Mouse (Mus musculus) midbrain, embryonic 15.5 days (tissue): ENCODE results near the gene Jade1. TPM values are rescaled to one million over a fixed set of nuclear protein-coding genes. Genes with fewer than 3 reads are reported as not detected.

Experiments used
- ATAC-seq: fragments of 200-750 bp; cut with Nextera tagmentation; replicated peaks from 2 replicates; pipeline ENCODE4 v1.8.0; 2017; ENCODE audit warnings: moderate TSS enrichment
- H3K27ac ChIP-seq: fragments of 300-500 bp; sonication (generic); 2 replicates; pipeline ENCODE4 v1.5.1; 2015; ENCODE audit warnings: mild to moderate bottlenecking, inconsistent platforms
- H3K27me3 ChIP-seq: fragments of 300-500 bp; sonication (generic); replicated peaks from 2 replicates; pipeline ENCODE4 v1.6.1; 2015; ENCODE audit warnings: inconsistent platforms
- H3K36me3 ChIP-seq: fragments of 300-500 bp; sonication (generic); replicated peaks from 2 replicates; pipeline ENCODE4 v1.6.1; 2015; ENCODE audit warnings: inconsistent platforms
- H3K4me1 ChIP-seq: fragments of 300-500 bp; sonication (generic); 2 replicates; pipeline ENCODE4 v1.6.1; 2015; ENCODE audit warnings: inconsistent platforms
- H3K4me2 ChIP-seq: fragments of 300-500 bp; sonication (generic); 2 replicates; pipeline ENCODE4 v1.6.1; 2015; ENCODE audit warnings: inconsistent platforms, mild to moderate bottlenecking, moderate library complexity
- H3K4me3 ChIP-seq: fragments of 300-500 bp; sonication (generic); 2 replicates; pipeline ENCODE4 v1.5.1; 2015; ENCODE audit warnings: mild to moderate bottlenecking, inconsistent platforms
- H3K9ac ChIP-seq: fragments of 300-500 bp; sonication (generic); 2 replicates; pipeline ENCODE4 v1.6.1; 2015; ENCODE audit warnings: mild to moderate bottlenecking, inconsistent platforms
- H3K9me3 ChIP-seq: fragments of 300-500 bp; sonication (generic); 2 replicates; pipeline ENCODE4 v1.6.1; 2016; ENCODE audit warnings: inconsistent platforms
- WGBS: fragments of 180-500 bp; shearing (Covaris S2); methylation state at CpG from one replicate; pipeline ENCODE4 v1.1.7; 2015; ENCODE audit warnings: mixed read lengths; 5-methylcytosine and 5-hydroxymethylcytosine counted together
- polyA plus RNA-seq: library from polyadenylated mRNA; unstranded; fragments of >200 nt; fragmentation: Nextera tagmentation; extraction: Ambion mirVana; gene quantifications from 2 replicates; pipeline ENCODE4 v1.2.1, GENCODE M21; 2015

Gene Jade1
- polyA plus RNA-seq, 1 experiment from 2014 or later: 14.0 TPM

DNA sequence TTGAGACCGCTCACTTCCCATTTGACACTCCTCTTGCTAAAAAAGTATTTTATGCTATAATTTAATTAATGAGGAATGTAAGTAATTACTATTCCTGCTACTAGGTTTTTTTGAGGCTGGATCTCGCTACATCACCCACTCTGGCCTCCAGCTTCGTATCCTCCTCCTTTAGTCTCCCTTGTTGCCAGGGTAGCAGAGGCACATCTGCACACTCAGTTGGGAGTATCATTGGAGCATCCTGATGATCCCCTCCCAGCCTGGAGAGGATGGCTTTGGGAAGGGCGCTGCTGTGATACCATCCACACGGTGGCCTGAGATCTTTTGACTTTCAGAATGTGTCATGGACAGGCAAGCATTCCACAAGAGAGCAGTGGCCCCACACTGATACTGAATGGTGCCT lies 30.0 kb downstream of the Jade1 start:
- H3K36me3 ChIP-seq: no peaks in the 10 kb centered on the region
- WGBS: 75% methylated on average over 5 of the region's 5 CpGs

DNA sequence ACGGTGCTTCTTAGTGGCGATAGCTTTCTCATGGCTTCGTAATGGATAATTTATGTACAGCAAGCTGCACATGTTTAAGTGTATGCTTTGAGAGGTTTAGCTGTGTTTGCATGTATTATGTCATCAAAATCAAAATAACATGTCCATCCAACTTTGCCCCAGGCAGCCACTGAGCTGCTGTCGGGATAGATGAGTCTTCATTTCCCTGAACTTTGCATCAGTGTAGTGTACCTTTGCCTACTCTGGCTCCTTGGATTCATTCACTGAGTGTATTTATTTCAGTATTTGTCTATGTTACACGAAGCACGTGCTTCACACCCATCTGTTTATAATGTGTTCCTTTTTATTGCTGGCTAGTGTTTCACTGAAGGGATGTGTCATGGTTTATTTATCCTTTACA lies 30.8 kb downstream of the Jade1 start:
- no peak overlapping the region for H3K4me3 ChIP-seq
- WGBS: 79% methylated on average over 6 of the region's 6 CpGs
- H3K27me3 ChIP-seq: no peaks in the 10 kb centered on the region
- H3K9ac ChIP-seq: no peak overlapping the region
- no peak for ATAC-seq
- peaks cover 8% of the 10 kb centered on the region for H3K4me1 ChIP-seq
- H3K4me2 ChIP-seq: no peak overlapping the region
- H3K9me3 ChIP-seq: no peaks in the 10 kb centered on the region
- H3K27ac ChIP-seq: no peak overlapping the region
- H3K36me3 ChIP-seq: no peaks in the 10 kb centered on the region

More for the DNA sequence above, 30.0 kb downstream of the Jade1 start:
- no peak for ATAC-seq
- Histone ChIP-seq H3K9ac (no peak overlapping the region), H3K4me1 (peaks cover 16% of the 10 kb centered on the region), H3K9me3 (no peaks in the 10 kb centered on the region), H3K27ac (no peak overlapping the region), H3K4me2 (no peak overlapping the region), H3K4me3 (no peak overlapping the region), H3K27me3 (no peaks in the 10 kb centered on the region)

GRCm38 (mm10) chr3:41586917-41587316 lies 31.4 kb downstream of the Jade1 start:
- H3K9ac ChIP-seq: no peak overlapping the region
- no peak overlapping the region for H3K4me3 ChIP-seq
- no peaks in the 10 kb centered on the region for H3K9me3 ChIP-seq
- WGBS: 86% methylated on average over 7 of the region's 7 CpGs
- H3K4me2 ChIP-seq: no peak overlapping the region
- H3K27ac ChIP-seq: no peak overlapping the region
- peaks cover 2% of the 10 kb centered on the region; the same call in 1 of the 2 replicates for H3K4me1 ChIP-seq
- no peaks in the 10 kb centered on the region for H3K36me3 ChIP-seq
- no peaks in the 10 kb centered on the region for H3K27me3 ChIP-seq
- no peak for ATAC-seq

- Histone ChIP-seq H3K9me3 (no peaks in the 10 kb centered on the region), H3K27ac (no peak overlapping the region), H3K4me3 (no peak overlapping the region), H3K36me3 (no peaks in the 10 kb centered on the region), H3K27me3 (no peaks in the 10 kb centered on the region), H3K9ac (no peak overlapping the region), H3K4me2 (no peak overlapping the region), H3K4me1 (no peaks in the 10 kb centered on the region; the same call in 1 of the 2 replicates)
- WGBS: 72% methylated on average over 6 of the region's 6 CpGs
- no peak for ATAC-seq
Observed at GRCm38 (mm10) chr3:41587588-41587987, 32.1 kb downstream of the Jade1 start.

DNA sequence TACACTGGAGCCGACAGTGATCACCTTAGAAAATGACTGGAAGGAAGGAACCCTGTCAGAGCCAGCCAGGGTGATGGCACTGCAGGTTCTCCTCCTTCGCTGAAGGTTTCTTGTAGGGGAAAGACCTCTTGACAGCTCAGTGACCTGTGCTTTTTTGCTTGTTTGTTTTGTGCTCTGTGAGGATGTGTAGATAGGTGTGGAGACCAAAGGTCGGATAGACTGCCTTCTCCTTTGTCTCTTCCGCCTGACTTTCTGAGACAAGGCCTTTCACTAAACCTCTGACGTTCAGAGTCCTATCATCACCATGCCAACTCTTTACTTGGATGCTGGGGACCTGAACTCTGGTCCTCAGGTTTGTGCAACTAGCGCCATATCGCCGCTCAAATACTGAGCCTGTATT lies 33.0 kb downstream of the Jade1 start:
- Histone ChIP-seq H3K27ac (no peak overlapping the region), H3K36me3 (no peaks in the 10 kb centered on the region), H3K9me3 (no peaks in the 10 kb centered on the region), H3K4me2 (no peak overlapping the region), H3K4me1 (no peaks in the 10 kb centered on the region), H3K9ac (no peak overlapping the region), H3K4me3 (no peak overlapping the region), H3K27me3 (no peaks in the 10 kb centered on the region)
- ATAC-seq: no peak
- 74% methylated on average over 8 of the region's 8 CpGs for WGBS

GRCm38 (mm10) chr3:41589246-41589914 lies 33.8 kb downstream of the Jade1 start:
- Histone ChIP-seq H3K36me3 (0 out of 2 replicates have a peak, but pooled peaks cover 6% of the 10 kb centered on the region), H3K27me3 (no peaks in the 10 kb centered on the region), H3K4me1 (no peaks in the 10 kb centered on the region), H3K27ac (no peak overlapping the region), H3K4me2 (no peak overlapping the region), H3K4me3 (no peak overlapping the region), H3K9me3 (no peaks in the 10 kb centered on the region), H3K9ac (no peak overlapping the region)
- 87% methylated on average over 19 of the region's 19 CpGs for WGBS
- no peak for ATAC-seq

GRCm38 (mm10) chr3:41589988-41590387 lies 34.5 kb downstream of the Jade1 start:
- H3K27ac ChIP-seq: no peak overlapping the region
- H3K4me2 ChIP-seq: no peak overlapping the region
- H3K9ac ChIP-seq: no peak overlapping the region
- no peaks in the 10 kb centered on the region for H3K9me3 ChIP-seq
- H3K36me3 ChIP-seq: 0 out of 2 replicates have a peak, but pooled peaks cover 6% of the 10 kb centered on the region
- H3K4me1 ChIP-seq: no peaks in the 10 kb centered on the region
- ATAC-seq: no peak
- no peaks in the 10 kb centered on the region for H3K27me3 ChIP-seq
- H3K4me3 ChIP-seq: no peak overlapping the region
- 94% methylated on average over 4 of the region's 4 CpGs for WGBS

DNA sequence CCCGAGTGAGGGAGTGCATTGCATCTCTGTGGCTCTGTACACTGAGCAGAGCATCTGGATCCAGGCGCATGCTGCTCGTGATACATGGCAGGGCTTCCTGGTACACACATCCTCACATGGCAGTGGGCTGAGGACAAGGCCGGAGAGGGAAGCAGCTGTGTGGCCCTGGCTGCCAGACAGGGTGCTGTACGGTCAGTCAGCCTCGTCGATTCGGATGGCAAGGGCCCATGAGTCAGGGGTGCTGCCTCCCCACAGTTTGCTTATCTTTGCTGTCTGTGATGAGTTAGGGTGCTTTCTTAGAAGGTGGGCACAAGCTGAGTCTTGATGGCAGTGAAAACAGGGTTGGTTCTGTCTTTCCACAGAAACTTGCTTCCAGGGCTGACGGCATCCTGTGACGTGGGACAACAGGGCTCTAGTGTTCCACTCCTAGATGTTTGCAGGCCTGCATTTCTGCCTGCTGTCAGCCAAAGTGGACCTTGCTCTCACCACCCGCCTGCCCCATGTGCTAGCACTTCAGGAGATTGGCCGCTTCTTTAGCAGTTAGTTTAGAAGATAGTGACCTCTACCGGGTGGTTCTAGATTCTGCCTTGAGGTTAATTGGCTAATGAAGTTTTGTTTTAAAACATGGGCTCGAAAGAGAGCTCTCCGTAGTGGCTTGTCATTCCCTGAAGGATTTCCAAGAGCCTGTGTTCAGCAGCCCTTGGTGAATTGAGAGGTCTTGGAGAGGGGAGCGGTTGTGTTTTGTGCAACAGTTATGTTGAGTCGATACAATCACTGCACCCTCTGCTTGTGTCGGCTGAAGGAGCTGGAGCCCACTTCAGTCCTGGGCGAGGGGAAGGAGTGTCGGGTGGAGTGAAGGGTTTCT lies 35.4 kb downstream of the Jade1 start:
- WGBS: 94% methylated on average over 20 of the region's 20 CpGs
- H3K36me3 ChIP-seq: 0 out of 2 replicates have a peak, but pooled peaks cover 6% of the 10 kb centered on the region

DNA sequence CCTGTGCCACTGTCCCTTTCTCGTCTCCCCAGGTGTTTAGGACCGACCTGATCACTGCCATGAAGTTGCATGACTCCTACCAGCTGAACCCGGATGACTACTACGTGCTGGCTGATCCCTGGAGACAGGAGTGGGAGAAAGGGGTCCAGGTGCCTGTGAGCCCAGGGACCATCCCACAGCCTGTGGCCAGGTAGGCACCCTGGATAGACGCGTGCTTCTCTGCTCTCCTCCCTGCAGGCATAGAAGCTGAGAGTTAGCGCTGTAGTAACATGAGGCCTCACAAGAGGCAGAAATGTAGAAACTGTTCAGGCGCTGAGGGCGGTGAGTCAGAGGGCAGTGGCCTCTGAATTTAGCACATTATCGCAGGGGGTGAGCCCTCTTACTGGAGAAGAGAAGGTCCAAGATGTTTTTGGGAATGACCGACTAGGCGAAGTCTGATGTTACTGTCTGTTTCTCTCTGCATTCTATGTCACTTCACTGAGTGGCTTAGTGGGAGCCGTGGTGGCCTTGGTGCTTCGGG lies 36.2 kb downstream of the Jade1 start:
- ATAC-seq: no peak
- Histone ChIP-seq H3K27me3 (no peaks in the 10 kb centered on the region), H3K4me1 (no peaks in the 10 kb centered on the region), H3K27ac (no peak overlapping the region), H3K4me2 (no peak overlapping the region), H3K36me3 (peaks cover 6% of the 10 kb centered on the region; the same call in 1 of the 2 replicates), H3K4me3 (no peak overlapping the region), H3K9ac (no peak overlapping the region), H3K9me3 (no peaks in the 10 kb centered on the region)
- 96% methylated on average over 14 of the region's 14 CpGs for WGBS

More for the DNA sequence above, 35.4 kb downstream of the Jade1 start:
- H3K9ac ChIP-seq: no peak overlapping the region
- H3K9me3 ChIP-seq: no peaks in the 10 kb centered on the region
- no peaks in the 10 kb centered on the region for H3K4me1 ChIP-seq
- H3K27ac ChIP-seq: no peak overlapping the region
- no peak for ATAC-seq
- H3K4me2 ChIP-seq: no peak overlapping the region
- no peak overlapping the region for H3K4me3 ChIP-seq
- no peaks in the 10 kb centered on the region for H3K27me3 ChIP-seq

GRCm38 (mm10) chr3:41592805-41593204 lies 37.3 kb downstream of the Jade1 start:
- 85% methylated on average over 7 of the region's 7 CpGs for WGBS
- H3K4me2 ChIP-seq: no peak overlapping the region
- no peak for ATAC-seq
- H3K36me3 ChIP-seq: peaks cover 6% of the 10 kb centered on the region; the same call in 1 of the 2 replicates
- H3K27ac ChIP-seq: no peak overlapping the region
- no peaks in the 10 kb centered on the region for H3K4me1 ChIP-seq
- no peaks in the 10 kb centered on the region for H3K9me3 ChIP-seq
- no peak overlapping the region for H3K9ac ChIP-seq
- H3K27me3 ChIP-seq: no peaks in the 10 kb centered on the region
- no peak overlapping the region for H3K4me3 ChIP-seq

- Histone ChIP-seq H3K4me3 (no peak overlapping the region), H3K36me3 (peaks cover 6% of the 10 kb centered on the region; the same call in 1 of the 2 replicates), H3K9ac (no peak overlapping the region), H3K4me1 (no peaks in the 10 kb centered on the region), H3K4me2 (no peak overlapping the region), H3K27me3 (no peaks in the 10 kb centered on the region), H3K27ac (no peak overlapping the region), H3K9me3 (no peaks in the 10 kb centered on the region)
- ATAC-seq: no peak
- 86% methylated on average over 9 of the region's 9 CpGs for WGBS
Observed at GRCm38 (mm10) chr3:41594097-41594879, 38.8 kb downstream of the Jade1 start.

DNA sequence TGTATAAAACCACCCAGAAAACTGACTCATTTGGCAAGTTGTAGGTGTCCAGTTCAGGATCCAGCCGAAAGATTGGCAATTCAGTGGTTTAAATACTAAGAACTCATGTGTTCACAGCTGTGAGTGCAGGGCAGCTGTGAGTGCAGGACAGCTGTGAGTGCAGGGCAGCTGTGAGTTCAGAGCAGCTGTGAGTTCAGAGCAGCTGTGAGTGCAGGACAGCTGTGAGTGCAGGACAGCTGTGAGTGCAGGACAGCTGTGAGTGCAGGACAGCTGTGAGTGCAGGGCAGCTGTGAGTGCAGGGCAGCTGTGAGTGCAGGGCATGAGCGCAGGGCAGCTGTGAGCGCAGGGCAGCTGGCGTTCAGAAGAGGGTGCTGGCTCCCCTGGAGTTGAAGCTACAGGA lies 39.5 kb downstream of the Jade1 start:
- Histone ChIP-seq H3K9ac (no peak overlapping the region), H3K9me3 (no peaks in the 10 kb centered on the region), H3K36me3 (peaks cover 6% of the 10 kb centered on the region; the same call in 1 of the 2 replicates), H3K27ac (no peak overlapping the region), H3K4me1 (no peaks in the 10 kb centered on the region), H3K4me2 (no peak overlapping the region), H3K4me3 (no peak overlapping the region), H3K27me3 (no peaks in the 10 kb centered on the region)
- no peak for ATAC-seq
- 95% methylated on average over 4 of the region's 4 CpGs for WGBS
